Mouse (Mus musculus) liver, postnatal 0 days (tissue): Measurements from ENCODE around the gene Map3k13. TPM values are rescaled to one million over a fixed set of nuclear protein-coding genes. Genes with fewer than 3 reads are reported as not detected.

Experiments used
- ATAC-seq: fragments of 200-750 bp; cut with Nextera tagmentation; 2 replicates; pipeline ENCODE4 v1.8.0; 2017; ENCODE audit warnings: mild to moderate bottlenecking, moderate library complexity
- DNase-seq: peaks from one replicate; pipeline ENCODE4 v3.0.0-alpha.2; 2016
- H3K27ac ChIP-seq: fragments of 300-500 bp; sonication (generic); 2 replicates; pipeline ENCODE4 v1.5.1; 2014; ENCODE audit warnings: antibody characterized with exemption, moderate library complexity, mild to moderate bottlenecking, low read depth
- H3K27me3 ChIP-seq: fragments of 300-500 bp; sonication (generic); 2 replicates; pipeline ENCODE4 v1.6.1; 2014; ENCODE audit warnings: low read length, control low read depth, mixed read lengths; ENCODE audit not compliant: insufficient read depth
- H3K36me3 ChIP-seq: fragments of 300-500 bp; sonication (generic); replicated peaks from 2 replicates; pipeline ENCODE4 v1.6.1; 2014; ENCODE audit warnings: mild to moderate bottlenecking, control low read depth, low read length, moderate library complexity, mixed read lengths; ENCODE audit not compliant: insufficient read depth
- H3K4me1 ChIP-seq: fragments of 300-500 bp; sonication (generic); 2 replicates; pipeline ENCODE4 v1.6.1; 2014; ENCODE audit warnings: antibody characterized with exemption, mild to moderate bottlenecking, control low read depth; ENCODE audit not compliant: insufficient read depth
- H3K4me2 ChIP-seq: fragments of 300-500 bp; sonication (generic); 2 replicates; pipeline ENCODE4 v1.6.1; 2014; ENCODE audit warnings: low read depth, mild to moderate bottlenecking, low read length, moderate library complexity, mixed read lengths
- H3K4me3 ChIP-seq: fragments of 300-500 bp; sonication (generic); 2 replicates; pipeline ENCODE4 v1.5.1; 2014; ENCODE audit warnings: low read depth, low read length
- H3K9ac ChIP-seq: fragments of 300-500 bp; sonication (generic); replicated peaks from 2 replicates; pipeline ENCODE4 v1.6.1; 2014; ENCODE audit warnings: mild to moderate bottlenecking, moderate library complexity
- H3K9me3 ChIP-seq: fragments of 300-500 bp; sonication (generic); 2 replicates; pipeline ENCODE4 v1.6.1; 2016; ENCODE audit warnings: mild to moderate bottlenecking, control low read depth, low read length, mixed read lengths
- CTCF ChIP-seq: sonication (generic); IDR thresholded peaks from 2 replicates; pipeline ENCODE4 v1.5.1; 2016; ENCODE audit warnings: antibody characterized with exemption, low read depth
- EP300 ChIP-seq: IDR thresholded peaks from 2 replicates; pipeline ENCODE4 v1.6.1; 2016; ENCODE audit warnings: antibody characterized with exemption, low read depth, mild to moderate bottlenecking
- WGBS: fragments of 180-500 bp; shearing (Covaris S2); extraction: QIAGEN DNeasy Blood & Tissue Kit; methylation state at CpG from one replicate; pipeline ENCODE4 v1.1.7; 2014; ENCODE audit not compliant: insufficient replicate concordance; 5-methylcytosine and 5-hydroxymethylcytosine counted together
- polyA plus RNA-seq: library from polyadenylated mRNA; unstranded; fragments of >200 nt; fragmentation: Nextera tagmentation; extraction: Ambion mirVana; gene quantifications from 2 replicates; pipeline ENCODE4 v1.2.1, GENCODE M21; 2015

Map3k13 gene
- polyA plus RNA-seq, 1 experiment from 2014 or later: 1.2 TPM

DNA sequence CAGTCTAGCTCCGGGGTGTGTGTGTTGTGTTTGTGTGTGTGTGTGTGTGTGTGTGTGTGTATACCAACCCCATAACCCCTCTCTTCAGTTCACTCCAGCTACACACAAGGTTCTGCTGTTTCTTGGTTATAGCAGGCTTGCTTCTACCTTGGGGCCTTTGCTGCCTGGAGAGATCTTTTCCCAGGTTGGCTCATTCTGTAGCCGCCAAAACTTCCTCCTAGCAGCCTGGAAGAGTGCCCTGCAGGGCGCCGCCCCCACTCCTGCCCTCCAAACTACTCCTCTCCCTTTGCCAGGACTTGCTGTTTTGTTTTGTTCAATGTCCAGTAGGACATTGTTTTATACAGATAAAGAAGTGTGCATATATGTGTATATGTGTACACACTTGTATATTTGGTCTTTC is 33.4 kb downstream of the Map3k13 start:
- Histone ChIP-seq H3K9ac (peak overlapping the region; percentile 55), H3K36me3 (no peaks in the 10 kb centered on the region), H3K4me2 (peak overlapping the region; percentile 58), H3K9me3 (no peaks in the 10 kb centered on the region), H3K27me3 (no peaks in the 10 kb centered on the region), H3K27ac (peak overlapping the region; percentile 66), H3K4me1 (no peaks in the 10 kb centered on the region; the same call in 1 of the 2 replicates), H3K4me3 (peak overlapping the region; percentile 44)
- no peak for TF ChIP-seq CTCF
- TF ChIP-seq EP300: no peak
- WGBS: 50% methylated on average over 4 of the region's 4 CpGs
- ATAC-seq: 0 out of 2 replicates have a peak, but pooled peaks have one; percentile 16
- DNase-seq: no peak

DNA sequence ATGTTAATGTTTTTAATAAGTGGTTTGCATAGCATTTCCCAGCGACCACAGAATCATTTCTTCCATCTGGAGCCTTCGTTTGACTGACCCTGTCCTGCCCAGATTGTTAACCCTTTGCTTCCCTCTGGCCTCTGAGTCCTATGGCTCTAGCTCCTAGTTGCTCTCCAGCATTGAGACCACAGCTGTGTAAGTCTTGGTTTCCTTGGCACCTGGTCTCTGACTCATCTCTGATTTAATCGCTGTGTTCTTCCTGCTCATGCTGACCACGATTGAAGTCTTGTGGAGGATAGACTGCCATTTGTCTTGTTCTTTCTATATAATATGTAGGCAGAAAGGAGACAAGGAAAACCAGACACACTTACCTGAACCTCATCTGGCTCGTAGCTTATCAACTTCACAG is 35.6 kb downstream of the Map3k13 start:
- 20% methylated on average over 5 of the region's 5 CpGs for WGBS
- no peak for TF ChIP-seq CTCF
- no peak for TF ChIP-seq EP300
- ATAC-seq: no peak

DNA sequence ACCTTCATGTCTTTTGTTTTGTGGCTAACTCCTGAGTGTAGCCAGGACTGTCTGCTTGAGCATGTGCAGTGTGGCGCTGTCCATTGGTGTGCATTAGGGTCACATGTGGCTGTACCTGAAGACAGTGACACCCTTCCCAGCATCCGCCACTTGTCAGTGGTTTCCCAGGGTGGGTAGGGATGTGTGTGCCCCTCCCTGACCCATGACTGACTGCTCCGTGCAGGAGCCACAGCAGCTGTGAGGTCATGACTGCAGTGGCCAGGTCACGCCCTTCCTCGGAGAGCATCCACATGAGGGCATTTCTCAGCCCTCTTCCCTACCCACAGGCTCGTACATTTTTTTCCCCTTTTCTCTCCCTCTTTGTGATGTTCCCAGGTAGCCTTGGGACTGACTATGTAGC is 36.6 kb downstream of the Map3k13 start:
- DNase-seq (no peak), ATAC-seq (no peak)
- TF ChIP-seq CTCF (no peak), EP300 (no peak)
- Histone ChIP-seq H3K9me3 (no peaks in the 10 kb centered on the region), H3K4me1 (no peaks in the 10 kb centered on the region; the same call in 1 of the 2 replicates), H3K27me3 (no peaks in the 10 kb centered on the region), H3K9ac (no peak overlapping the region), H3K4me3 (no peak overlapping the region), H3K4me2 (no peak overlapping the region), H3K36me3 (no peaks in the 10 kb centered on the region), H3K27ac (no peak overlapping the region)
- 62% methylated on average over 6 of the region's 6 CpGs for WGBS

More for the DNA sequence above, 35.6 kb downstream of the Map3k13 start:
- Histone ChIP-seq H3K4me1 (no peaks in the 10 kb centered on the region; the same call in 1 of the 2 replicates), H3K9ac (no peak overlapping the region), H3K27me3 (no peaks in the 10 kb centered on the region), H3K9me3 (no peaks in the 10 kb centered on the region), H3K36me3 (no peaks in the 10 kb centered on the region), H3K4me2 (no peak overlapping the region), H3K27ac (no peak overlapping the region), H3K4me3 (no peak overlapping the region)
- DNase-seq: no peak

DNA sequence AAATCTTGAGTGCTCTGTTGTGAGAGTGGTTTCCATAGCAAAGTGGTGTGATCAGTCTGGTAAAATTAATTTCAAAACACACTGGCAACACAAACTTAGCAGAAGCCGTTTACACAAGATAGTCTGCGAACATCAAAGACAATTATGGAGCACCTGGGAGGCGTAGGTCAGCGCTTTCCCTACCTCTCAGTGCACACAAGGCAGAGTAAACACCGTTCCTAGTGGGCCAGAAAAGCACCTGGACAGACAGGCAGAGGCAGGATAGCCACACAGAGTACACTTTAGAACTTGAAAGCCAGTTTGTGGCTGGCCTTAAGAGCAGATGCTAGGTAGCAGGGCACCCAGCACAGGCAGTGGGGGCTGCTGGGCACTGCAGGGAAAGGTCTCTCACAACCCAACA is 37.6 kb downstream of the Map3k13 start:
- Histone ChIP-seq H3K27ac (no peak overlapping the region), H3K9ac (no peak overlapping the region), H3K9me3 (no peaks in the 10 kb centered on the region), H3K4me1 (no peaks in the 10 kb centered on the region; the same call in 1 of the 2 replicates), H3K4me2 (no peak overlapping the region), H3K4me3 (no peak overlapping the region), H3K27me3 (no peaks in the 10 kb centered on the region), H3K36me3 (no peaks in the 10 kb centered on the region)
- 63% methylated on average over 5 of the region's 5 CpGs for WGBS
- ATAC-seq (peak; percentile 41), DNase-seq (no peak)
- TF ChIP-seq CTCF (no peak), EP300 (no peak)

DNA sequence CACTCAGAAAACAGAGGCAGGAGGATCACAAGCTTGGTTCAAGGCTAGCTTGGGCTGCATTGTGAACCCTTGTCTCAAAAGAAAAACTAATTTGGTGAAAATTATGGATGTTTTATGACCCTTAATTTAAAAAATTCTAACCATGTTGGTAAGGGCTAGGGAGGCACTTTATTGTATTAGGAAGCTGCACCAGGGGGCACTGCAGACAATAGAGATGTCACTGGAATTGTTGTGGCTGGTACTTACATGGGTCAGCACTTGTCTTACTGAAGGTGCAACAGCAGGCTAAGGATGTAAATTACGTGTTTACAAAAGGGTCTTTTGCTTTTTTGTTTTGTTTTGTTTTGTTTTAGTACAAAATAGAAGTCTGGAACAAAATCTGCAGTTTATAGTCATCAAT is 39.3 kb downstream of the Map3k13 start:
- no peak overlapping the region for H3K4me3 ChIP-seq
- H3K27me3 ChIP-seq: no peaks in the 10 kb centered on the region
- ATAC-seq (no peak), DNase-seq (no peak)
- no peak overlapping the region for H3K27ac ChIP-seq
- no peaks in the 10 kb centered on the region for H3K4me1 ChIP-seq
- H3K9ac ChIP-seq: no peak overlapping the region
- H3K4me2 ChIP-seq: no peak overlapping the region
- TF ChIP-seq CTCF (peak; percentile 39), EP300 (no peak)
- 70% methylated on average over 1 of the region's 1 CpGs for WGBS
- H3K9me3 ChIP-seq: no peaks in the 10 kb centered on the region
- H3K36me3 ChIP-seq: no peaks in the 10 kb centered on the region

DNA sequence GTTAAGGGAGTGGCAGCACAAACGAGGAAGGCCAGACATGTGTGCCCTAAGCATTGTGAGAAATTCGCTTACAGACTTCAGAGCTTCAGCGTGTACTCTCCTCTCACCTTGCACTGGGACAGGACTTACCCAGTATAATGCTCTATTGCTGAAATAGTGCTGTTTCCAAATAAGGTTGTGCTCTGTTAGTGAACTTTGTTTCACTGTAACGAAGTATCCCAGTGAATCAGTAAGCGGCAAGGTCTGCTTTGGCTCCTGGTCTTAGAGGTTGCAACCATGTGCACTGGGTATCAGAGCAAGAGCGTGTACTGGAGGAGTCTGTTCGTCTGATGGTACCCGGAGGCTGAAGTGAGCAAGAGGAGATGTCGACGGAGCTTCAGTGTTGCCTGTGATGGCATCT is 39.8 kb downstream of the Map3k13 start:
- H3K4me1 ChIP-seq: no peaks in the 10 kb centered on the region
- DNase-seq (no peak), ATAC-seq (peak; percentile 24; the same call in 1 of the 2 replicates)
- no peak overlapping the region for H3K27ac ChIP-seq
- no peaks in the 10 kb centered on the region for H3K36me3 ChIP-seq
- WGBS: 73% methylated on average over 10 of the region's 10 CpGs
- no peak overlapping the region for H3K4me2 ChIP-seq
- H3K9me3 ChIP-seq: no peaks in the 10 kb centered on the region
- H3K9ac ChIP-seq: no peak overlapping the region
- H3K4me3 ChIP-seq: no peak overlapping the region
- TF ChIP-seq EP300: no peak
- no peak for TF ChIP-seq CTCF
- no peaks in the 10 kb centered on the region for H3K27me3 ChIP-seq
